Mouse (Mus musculus) C2C12 (cell line): ENCODE measurements around the gene Ctbp1. TPM values are rescaled to one million over a fixed set of nuclear protein-coding genes. Genes with fewer than 3 reads are reported as not detected.

Source experiments
- H3K27me3 ChIP-seq: one replicate; pipeline ENCODE4 v1.6.1; 2011; ENCODE audit not compliant: control insufficient read depth, insufficient read depth, insufficient read length
- H3K36me3 ChIP-seq: one replicate; pipeline ENCODE4 v1.6.1; 2011; ENCODE audit not compliant: control insufficient read depth, insufficient read depth
- H3K4me3 ChIP-seq: one replicate; pipeline ENCODE4 v1.5.1; 2011; ENCODE audit warnings: mild to moderate bottlenecking, control low read depth; ENCODE audit not compliant: poor library complexity, insufficient read depth, severe bottlenecking
- H3K79me2 ChIP-seq: one replicate; pipeline ENCODE4 v1.6.1; 2011; ENCODE audit not compliant: control insufficient read depth, insufficient read depth
- H3K79me3 ChIP-seq: one replicate; pipeline ENCODE4 v1.6.1; 2011; ENCODE audit warnings: low read depth, control low read depth
- H3ac ChIP-seq: one replicate; pipeline ENCODE3; 2011; ENCODE audit warnings: low read depth; ENCODE audit not compliant: control insufficient read depth, insufficient read length
- CEBPB ChIP-seq: IDR thresholded peaks from one replicate; pipeline ENCODE4 v1.6.1; 2011; ENCODE audit warnings: low read depth, mild to moderate bottlenecking, control low read depth, moderate library complexity
- CTCF ChIP-seq: IDR thresholded peaks from one replicate; pipeline ENCODE4 v1.5.1; 2011; ENCODE audit not compliant: control insufficient read depth, insufficient read depth, insufficient read length
- FOSL1 ChIP-seq: IDR thresholded peaks from one replicate; pipeline ENCODE4 v1.8.0; 2011; ENCODE audit warnings: mild to moderate bottlenecking, low read length; ENCODE audit not compliant: poor library complexity, insufficient read depth, severe bottlenecking
- MAX ChIP-seq: IDR thresholded peaks from one replicate; pipeline ENCODE4 v1.6.1; 2011; ENCODE audit warnings: mild to moderate bottlenecking, control low read depth
- MYOD1 ChIP-seq: IDR thresholded peaks from one replicate; pipeline ENCODE4 v1.6.1; 2011; ENCODE audit warnings: low read depth; ENCODE audit not compliant: control insufficient read depth, insufficient read length
- MYOG ChIP-seq: IDR thresholded peaks from one replicate; pipeline ENCODE4 v1.6.1; 2011; ENCODE audit not compliant: control insufficient read depth, insufficient read length; ENCODE audit errors: extremely low read depth
- USF1 ChIP-seq: IDR thresholded peaks from one replicate; pipeline ENCODE4 v1.6.1; 2011; ENCODE audit warnings: low read depth, mild to moderate bottlenecking, control low read depth, moderate library complexity
- polyA plus RNA-seq: library from polyadenylated mRNA; unstranded; fragments of >200 nt; fragmentation: generic; extraction: Trizol; gene quantifications from one replicate; pipeline ENCODE4 v1.2.1, GENCODE M21; 2012; ENCODE audit warnings: missing spikeins

Ctbp1 gene
- polyA plus RNA-seq, 1 experiment, result 242 TPM

DNA sequence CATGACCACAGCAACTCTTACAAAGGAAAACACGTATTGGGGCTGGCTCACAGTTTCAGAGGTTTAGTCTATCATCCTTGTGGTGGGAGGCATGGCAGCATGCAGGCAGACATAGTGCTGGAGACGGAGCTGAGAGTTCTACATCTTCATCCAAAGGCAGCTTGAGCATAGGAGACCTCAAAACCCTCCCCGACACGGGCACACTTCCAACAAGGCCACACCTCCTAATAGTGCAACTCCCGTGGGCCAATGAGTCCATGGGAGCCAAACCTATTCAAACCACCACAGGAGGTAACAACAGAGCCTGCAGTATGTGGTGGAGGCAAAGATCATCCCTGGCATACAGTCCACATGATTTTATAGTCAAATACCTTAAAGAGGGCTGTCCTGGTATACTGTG lies 63.5 kb downstream of the Ctbp1 start:
- Histone ChIP-seq H3ac (no peak overlapping the region), H3K27me3 (peaks cover 12% of the 10 kb centered on the region), H3K79me3 (no peaks in the 10 kb centered on the region), H3K79me2 (no peaks in the 10 kb centered on the region), H3K36me3 (no peaks in the 10 kb centered on the region), H3K4me3 (no peak overlapping the region)
- no peak for TF ChIP-seq CTCF
- no peak for TF ChIP-seq CEBPB
- TF ChIP-seq FOSL1, result no peak
- no peak for TF ChIP-seq MYOG
- TF ChIP-seq MYOD1, result no peak
- no peak for TF ChIP-seq MAX
- TF ChIP-seq USF1, result no peak

GRCm38 (mm10) chr5:33210515-33210914 lies 64.3 kb downstream of the Ctbp1 start:
- Histone ChIP-seq H3K4me3 (no peak overlapping the region), H3ac (no peak overlapping the region), H3K79me3 (no peaks in the 10 kb centered on the region), H3K79me2 (no peaks in the 10 kb centered on the region), H3K27me3 (peaks cover 14% of the 10 kb centered on the region), H3K36me3 (no peaks in the 10 kb centered on the region)
- TF ChIP-seq MYOG, result no peak
- TF ChIP-seq MAX, result no peak
- no peak for TF ChIP-seq CTCF
- no peak for TF ChIP-seq FOSL1
- TF ChIP-seq CEBPB, result no peak
- no peak for TF ChIP-seq USF1
- TF ChIP-seq MYOD1, result no peak

DNA sequence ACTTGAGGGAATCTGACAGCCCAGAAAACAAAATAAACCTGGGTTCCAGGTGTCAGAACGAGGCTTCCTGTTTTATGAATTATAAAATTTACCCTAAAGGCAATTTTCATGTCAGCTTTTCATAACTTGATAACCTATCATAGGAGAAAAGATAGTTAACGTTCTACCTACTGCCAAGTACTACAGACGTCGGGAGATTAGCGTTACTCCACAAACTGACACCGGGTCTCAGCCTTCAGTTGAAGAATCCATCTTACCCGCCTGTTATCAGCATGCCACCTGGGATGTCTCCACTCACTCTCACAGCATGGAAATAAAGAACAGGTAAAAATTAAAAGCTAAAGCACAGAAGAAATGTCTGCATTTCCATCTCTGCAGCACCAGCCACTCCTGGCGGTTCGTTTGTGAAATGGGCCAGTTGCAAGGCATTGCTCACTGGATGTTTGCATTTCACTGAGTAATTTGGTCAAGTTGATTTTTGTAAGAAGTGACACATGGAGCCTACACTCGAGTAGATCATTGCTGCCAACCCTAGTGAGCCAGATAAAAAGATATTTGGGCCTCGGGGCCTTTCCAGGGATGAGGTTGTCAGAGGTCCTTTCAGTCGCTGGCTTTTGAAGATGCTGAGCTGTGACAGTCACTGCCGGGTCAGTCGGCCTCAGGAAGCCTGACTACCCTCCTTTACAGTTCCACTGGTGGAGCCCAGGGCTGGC lies 66.1 kb downstream of the Ctbp1 start:
- Histone ChIP-seq H3ac (no peak overlapping the region), H3K4me3 (no peak overlapping the region), H3K79me2 (no peaks in the 10 kb centered on the region), H3K79me3 (no peaks in the 10 kb centered on the region), H3K36me3 (no peaks in the 10 kb centered on the region), H3K27me3 (peaks cover 11% of the 10 kb centered on the region)
- TF ChIP-seq MYOD1, result no peak

DNA sequence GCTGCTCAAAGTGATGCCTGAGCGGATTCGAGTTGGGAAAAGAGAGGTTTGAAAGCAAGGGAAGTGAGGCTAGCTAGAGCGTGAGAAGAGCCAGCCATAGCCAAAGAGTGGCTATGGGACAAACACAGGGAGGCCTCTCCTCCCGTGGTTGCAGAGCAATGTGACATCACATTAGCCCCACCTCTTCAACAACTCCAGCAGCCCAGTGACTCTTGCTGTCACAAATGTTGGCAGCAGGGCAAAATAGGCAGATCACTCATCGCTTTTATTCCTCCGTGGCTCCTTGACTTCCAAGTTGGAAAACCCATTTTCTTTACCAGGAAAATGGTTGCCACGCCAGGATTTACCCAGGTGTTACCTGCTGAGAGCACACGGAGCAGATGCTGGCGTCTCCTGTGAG lies 67.7 kb downstream of the Ctbp1 start:
- TF ChIP-seq MAX (no peak), MYOG (no peak), USF1 (no peak), MYOD1 (no peak), FOSL1 (no peak), CEBPB (no peak), CTCF (no peak)
- no peaks in the 10 kb centered on the region for H3K36me3 ChIP-seq
- no peaks in the 10 kb centered on the region for H3K79me2 ChIP-seq
- peaks cover 7% of the 10 kb centered on the region for H3K27me3 ChIP-seq
- H3ac ChIP-seq, result no peak overlapping the region
- no peak overlapping the region for H3K4me3 ChIP-seq
- H3K79me3 ChIP-seq, result no peaks in the 10 kb centered on the region

- H3K79me3 ChIP-seq, result no peaks in the 10 kb centered on the region
- no peak for TF ChIP-seq FOSL1
- TF ChIP-seq CTCF, result no peak
- TF ChIP-seq MYOG, result no peak
- TF ChIP-seq CEBPB, result no peak
- no peak for TF ChIP-seq MAX
- no peak for TF ChIP-seq MYOD1
- no peak for TF ChIP-seq USF1
- H3K36me3 ChIP-seq, result no peaks in the 10 kb centered on the region
- peaks cover 7% of the 10 kb centered on the region for H3K27me3 ChIP-seq
- H3ac ChIP-seq, result no peak overlapping the region
- no peaks in the 10 kb centered on the region for H3K79me2 ChIP-seq
- no peak overlapping the region for H3K4me3 ChIP-seq
Measured at GRCm38 (mm10) chr5:33206328-33206727, 68.5 kb downstream of the Ctbp1 start.

- Histone ChIP-seq H3K36me3 (no peaks in the 10 kb centered on the region), H3K79me3 (no peaks in the 10 kb centered on the region), H3K79me2 (no peaks in the 10 kb centered on the region), H3ac (no peak overlapping the region), H3K4me3 (no peak overlapping the region), H3K27me3 (peaks cover 7% of the 10 kb centered on the region)
- TF ChIP-seq MYOG, result no peak
- no peak for TF ChIP-seq MYOD1
- TF ChIP-seq MAX, result no peak
- no peak for TF ChIP-seq FOSL1
- TF ChIP-seq CEBPB, result no peak
- TF ChIP-seq CTCF, result no peak
- no peak for TF ChIP-seq USF1
Measured at GRCm38 (mm10) chr5:33204284-33204683, 70.5 kb downstream of the Ctbp1 start.
